Mouse (Mus musculus) cerebellum, postnatal 14 days (tissue): ENCODE measurements around the gene Ccdc82.

Experiments
- DNase-seq, 2 experiments: peaks; one replicate each; pipeline ENCODE4 v3.0.0; 2021; ENCODE audit warnings: mixed read lengths in 2 of 2

Gene Ccdc82

GRCm38 (mm10) chr9:13300041-13300441, 53.3 kb downstream of the Ccdc82 start:
- DNase-seq, result peak; percentile 16 to 25

GRCm38 (mm10) chr9:13300891-13301782, 54.4 kb downstream of the Ccdc82 start:
- peak; percentile 20 to 28 for DNase-seq

- DNase-seq, result no peak
Measured at GRCm38 (mm10) chr9:13302183-13302825, 55.5 kb downstream of the Ccdc82 start.

- peak in 1 of 2 experiments; percentile 21 for DNase-seq
Measured at GRCm38 (mm10) chr9:13303099-13303771, 56.5 kb downstream of the Ccdc82 start.

- DNase-seq, result no peak
Measured at GRCm38 (mm10) chr9:13303976-13304375, 57.2 kb downstream of the Ccdc82 start.

- no peak for DNase-seq
Measured at GRCm38 (mm10) chr9:13306471-13306870, 59.7 kb downstream of the Ccdc82 start.

GRCm38 (mm10) chr9:13307226-13307625, 60.5 kb downstream of the Ccdc82 start:
- DNase-seq, result no peak

- DNase-seq, result no peak
Measured at GRCm38 (mm10) chr9:13308718-13309117, 62.0 kb downstream of the Ccdc82 start.

- no peak for DNase-seq
Measured at GRCm38 (mm10) chr9:13309807-13310206, 63.1 kb downstream of the Ccdc82 start.

GRCm38 (mm10) chr9:13310236-13310635, 63.5 kb downstream of the Ccdc82 start:
- no peak for DNase-seq

- DNase-seq, result no peak
Measured at GRCm38 (mm10) chr9:13311094-13311493, 64.3 kb downstream of the Ccdc82 start.

- no peak for DNase-seq
Measured at GRCm38 (mm10) chr9:13313923-13314322, 67.2 kb downstream of the Ccdc82 start.

- no peak for DNase-seq
Measured at GRCm38 (mm10) chr9:13314577-13315004, 67.8 kb downstream of the Ccdc82 start.

GRCm38 (mm10) chr9:13315393-13315792, 68.6 kb downstream of the Ccdc82 start:
- no peak for DNase-seq

- DNase-seq, result no peak
Measured at GRCm38 (mm10) chr9:13319566-13319965, 72.8 kb downstream of the Ccdc82 start.

- DNase-seq, result no peak
Measured at GRCm38 (mm10) chr9:13320800-13321364, 74.1 kb downstream of the Ccdc82 start.

GRCm38 (mm10) chr9:13323074-13323473, 76.3 kb downstream of the Ccdc82 start:
- no peak for DNase-seq

GRCm38 (mm10) chr9:13323612-13324011, 76.9 kb downstream of the Ccdc82 start:
- no peak for DNase-seq
